Mouse (Mus musculus) myocyte (in vitro differentiated cells): ENCODE measurements at regions not wholly inside any gene's neighbourhood (a gene's known extent, or its start where the extent isn't known, plus 50 kb on each side); places are given as distances from the start of the nearest gene placed in this dataset.

Experiments used
- POLR2A ChIP-seq: IDR thresholded peaks from one replicate; pipeline ENCODE4 v1.6.1; 2011; ENCODE audit warnings: low read depth, mild to moderate bottlenecking, control low read depth, moderate library complexity; ENCODE audit not compliant: insufficient read length
- POLR2AphosphoS2 ChIP-seq: IDR thresholded peaks from one replicate; pipeline ENCODE4 v1.6.1; 2011; ENCODE audit warnings: low read depth, control low read depth; ENCODE audit not compliant: insufficient read length
- TCF12 ChIP-seq: IDR thresholded peaks from one replicate; pipeline ENCODE4 v1.6.1; 2011; ENCODE audit warnings: mild to moderate bottlenecking, control low read depth; ENCODE audit not compliant: poor library complexity, insufficient read depth, severe bottlenecking
- TCF3 ChIP-seq: IDR thresholded peaks from one replicate; pipeline ENCODE4 v1.6.1; 2011; ENCODE audit warnings: low read depth, control low read depth; ENCODE audit not compliant: insufficient read length

DNA sequence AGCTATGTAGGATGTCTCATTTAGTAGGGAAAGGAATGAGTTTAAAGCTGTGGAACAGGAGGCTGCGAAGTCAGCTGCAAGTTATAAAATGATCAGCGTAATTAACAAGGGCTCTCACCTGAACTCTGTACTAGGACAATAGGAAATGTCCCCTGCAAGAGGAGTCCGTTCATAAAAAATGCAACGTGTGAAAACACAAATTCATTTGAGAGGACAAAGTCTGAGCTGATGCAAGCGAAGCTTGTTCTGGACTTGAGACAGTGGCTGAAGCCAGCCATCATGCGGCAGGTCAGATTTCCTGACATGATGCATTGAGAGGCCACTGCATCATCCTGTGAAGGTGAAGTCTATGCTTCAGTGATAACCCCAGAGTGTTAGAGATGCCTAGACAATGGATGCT is 232.5 kb downstream of the Dad1 start:
- TF ChIP-seq POLR2A (no peak), TCF3 (no peak), TCF12 (no peak), POLR2AphosphoS2 (no peak)
